Mouse (Mus musculus) midbrain, embryonic 14.5 days (tissue): ENCODE data around the gene Lgr6. TPM values are rescaled to one million over a fixed set of nuclear protein-coding genes. Genes with fewer than 3 reads are reported as not detected.

Experiments
- ATAC-seq: fragments of 200-750 bp; cut with Nextera tagmentation; 2 replicates; pipeline ENCODE4 v1.8.0; 2017; ENCODE audit warnings: moderate number of reproducible peaks, moderate library complexity; ENCODE audit not compliant: low FRiP score, low TSS enrichment
- DNase-seq: peaks from one replicate; pipeline ENCODE4 v3.0.0-alpha.2; 2015
- H3K27ac ChIP-seq: fragments of 300-500 bp; sonication (generic); replicated peaks from 2 replicates; pipeline ENCODE4 v1.5.1; 2014; ENCODE audit warnings: mild to moderate bottlenecking, low read depth, low read length, moderate library complexity
- H3K27me3 ChIP-seq: fragments of 300-500 bp; sonication (generic); 2 replicates; pipeline ENCODE4 v1.6.1; 2014; ENCODE audit warnings: low read length, control low read depth, mixed read lengths; ENCODE audit not compliant: control insufficient read depth, insufficient read depth
- H3K36me3 ChIP-seq: fragments of 300-500 bp; sonication (generic); 2 replicates; pipeline ENCODE4 v1.6.1; 2014; ENCODE audit warnings: low read length, control low read depth; ENCODE audit not compliant: control insufficient read depth, insufficient read depth
- H3K4me1 ChIP-seq: fragments of 300-500 bp; sonication (generic); 2 replicates; pipeline ENCODE4 v1.6.1; 2014; ENCODE audit warnings: mild to moderate bottlenecking, antibody characterized with exemption, low read length, control low read depth; ENCODE audit not compliant: control insufficient read depth, insufficient read depth
- H3K4me2 ChIP-seq: fragments of 300-500 bp; sonication (generic); 2 replicates; pipeline ENCODE4 v1.6.1; 2014; ENCODE audit warnings: mild to moderate bottlenecking, low read length, moderate library complexity
- H3K4me3 ChIP-seq: fragments of 300-500 bp; sonication (generic); replicated peaks from 2 replicates; pipeline ENCODE4 v1.5.1; 2014; ENCODE audit warnings: low read depth, low read length
- H3K9ac ChIP-seq: fragments of 300-500 bp; sonication (generic); replicated peaks from 2 replicates; pipeline ENCODE4 v1.6.1; 2014; ENCODE audit warnings: mild to moderate bottlenecking, low read length, moderate library complexity
- H3K9me3 ChIP-seq: fragments of 300-500 bp; sonication (generic); 2 replicates; pipeline ENCODE4 v1.6.1; 2016; ENCODE audit warnings: low read length, control low read depth, mixed read lengths; ENCODE audit not compliant: control insufficient read depth
- WGBS: fragments of 180-500 bp; shearing (Covaris S2); extraction: QIAGEN DNeasy Blood & Tissue Kit; methylation state at CpG from one replicate; pipeline ENCODE4 v1.1.7; 2014; 5-methylcytosine and 5-hydroxymethylcytosine counted together
- polyA plus RNA-seq: library from polyadenylated mRNA; unstranded; fragments of >200 nt; fragmentation: Nextera tagmentation; extraction: Ambion mirVana; gene quantifications from 2 replicates; pipeline ENCODE4 v1.2.1, GENCODE M21; 2014

Gene Lgr6
- polyA plus RNA-seq, 1 experiment from 2014 or later: 0.87 TPM

DNA sequence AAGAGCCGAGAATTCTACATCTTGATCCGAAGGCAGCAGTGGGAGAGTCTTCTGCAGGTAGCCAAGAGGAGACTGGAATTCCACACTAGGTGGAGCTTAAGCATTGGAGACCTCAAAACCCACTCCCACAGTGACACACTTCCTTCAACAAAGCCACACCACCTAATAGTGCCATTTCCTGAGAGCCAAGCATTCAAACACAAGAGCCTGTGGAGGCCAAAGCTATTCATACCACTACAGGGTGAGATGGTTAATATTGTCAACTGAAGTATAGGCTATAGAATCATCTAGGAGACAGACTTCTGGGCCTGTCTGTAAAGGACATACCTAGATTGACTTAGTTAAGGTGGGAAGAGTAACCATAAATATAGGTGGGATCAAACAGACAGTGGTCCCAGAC is 139.6 kb downstream of the Lgr6 start:
- Histone ChIP-seq H3K4me1 (0 out of 2 replicates have a peak, but pooled peaks cover 7% of the 10 kb centered on the region), H3K27me3 (peaks cover 6% of the 10 kb centered on the region; the same call in 1 of the 2 replicates), H3K27ac (no peak overlapping the region), H3K9ac (no peak overlapping the region), H3K4me3 (no peak overlapping the region), H3K9me3 (no peaks in the 10 kb centered on the region), H3K36me3 (peaks cover 7% of the 10 kb centered on the region; the same call in 1 of the 2 replicates), H3K4me2 (no peak overlapping the region)
- no peak for ATAC-seq
- WGBS: 94% methylated on average over 2 of the region's 2 CpGs
- no peak for DNase-seq

DNA sequence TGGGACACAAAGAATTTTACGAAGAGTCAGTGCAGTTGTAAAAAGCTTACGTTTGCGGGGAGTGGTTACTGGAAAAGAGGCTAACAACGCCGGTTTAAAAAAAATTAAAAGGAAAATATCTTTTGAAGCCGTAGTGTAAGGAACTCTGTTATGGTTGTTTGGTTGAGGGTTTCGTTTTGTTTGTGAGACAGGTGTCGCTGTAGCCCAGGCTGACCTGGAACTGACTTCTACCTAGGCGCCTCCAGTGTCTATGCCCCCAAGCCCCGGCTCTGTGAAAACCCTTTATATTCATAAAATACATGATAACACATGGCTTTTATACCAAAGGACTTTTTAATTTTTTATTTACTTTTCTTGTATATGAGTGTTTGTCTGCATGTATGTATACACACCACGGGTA is 142.3 kb downstream of the Lgr6 start:
- Histone ChIP-seq H3K9ac (peak overlapping the region; percentile 36), H3K36me3 (no peaks in the 10 kb centered on the region), H3K4me2 (peak overlapping the region; percentile 56), H3K4me1 (0 out of 2 replicates have a peak, but pooled peaks cover 7% of the 10 kb centered on the region), H3K4me3 (peak overlapping the region; percentile 52), H3K9me3 (no peaks in the 10 kb centered on the region), H3K27ac (no peak overlapping the region), H3K27me3 (peaks cover 6% of the 10 kb centered on the region; the same call in 1 of the 2 replicates)
- WGBS: 3% methylated on average over 11 of the region's 11 CpGs
- ATAC-seq (no peak), DNase-seq (peak; percentile 53)

DNA sequence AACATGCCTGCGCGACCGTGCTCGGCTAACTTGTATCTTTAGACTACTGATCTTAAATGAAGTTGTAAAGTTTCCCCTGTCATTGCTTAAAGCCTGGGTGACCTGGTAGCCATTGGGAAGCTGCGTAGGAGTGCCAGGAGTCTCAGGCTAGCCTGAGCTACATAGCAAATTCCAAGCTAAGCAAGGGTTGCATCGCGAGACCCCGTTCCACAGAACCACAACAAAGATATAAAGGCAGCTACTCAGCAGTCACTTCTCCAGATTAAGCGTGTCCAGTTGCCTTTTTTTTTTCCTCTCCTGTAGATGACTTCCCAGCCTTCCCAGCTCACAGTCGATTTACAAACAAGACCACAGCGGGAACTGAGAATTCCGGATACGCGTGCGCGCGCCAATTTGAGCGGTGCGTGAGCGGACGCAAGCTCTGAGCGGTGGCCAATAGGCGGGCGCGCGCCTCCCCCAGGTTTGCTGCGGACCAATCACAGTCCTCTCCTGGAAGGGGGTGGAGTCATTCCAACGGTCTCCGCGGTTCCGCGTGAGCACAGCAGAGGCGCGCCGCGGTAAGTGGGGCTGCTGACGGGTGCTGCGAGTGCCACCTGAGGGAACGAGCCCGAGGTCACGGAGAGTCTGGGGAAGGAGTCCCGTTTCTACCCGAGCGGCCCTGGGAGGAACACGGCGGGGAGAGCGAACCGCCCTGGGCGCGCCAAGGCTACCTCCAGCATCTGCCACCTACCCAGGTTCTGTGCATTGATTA is 142.8 kb downstream of the Lgr6 start, which contains the start of gene Ube2t:
Ube2t (plus strand) TSS at position 513 of the 751 bp plus-strand sequence.
- Histone ChIP-seq H3K9me3 (no peaks in the 10 kb centered on the region), H3K4me3 (peak within 1 kb of the TSS; percentile 52), H3K9ac (peak within 1 kb of the TSS; percentile 36), H3K4me1 (0 out of 2 replicates have a peak, but pooled peaks cover 7% of the 10 kb centered on the region), H3K36me3 (no peaks in the 10 kb centered on the region), H3K4me2 (peak within 1 kb of the TSS; percentile 56), H3K27me3 (peaks cover 6% of the 10 kb centered on the region; the same call in 1 of the 2 replicates), H3K27ac (no peak within 1 kb of the TSS)
- DNase-seq (peak; percentile 98), ATAC-seq (peak; percentile 99)
- WGBS: 2% methylated on average over 50 of the region's 50 CpGs

DNA sequence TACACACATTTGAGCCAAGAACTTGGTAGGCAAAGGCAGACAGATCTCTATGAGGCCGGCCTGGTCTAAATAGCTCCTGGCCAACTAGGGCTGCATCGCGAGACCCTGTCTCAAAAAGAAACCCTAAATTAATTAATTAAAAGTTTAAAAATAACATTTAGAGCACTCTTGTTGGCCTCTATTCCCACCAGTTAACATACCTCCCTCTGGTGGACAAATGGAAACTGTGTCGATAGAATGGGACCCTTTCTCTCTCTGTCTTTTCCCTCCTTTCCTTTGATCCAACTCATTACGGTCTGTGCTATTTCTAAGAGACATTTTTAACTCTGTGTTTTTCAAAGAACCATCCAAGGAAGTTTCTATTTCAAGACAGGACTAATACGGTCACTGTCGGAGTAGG is 144.4 kb downstream of the Lgr6 start:
- Histone ChIP-seq H3K4me1 (0 out of 2 replicates have a peak, but pooled peaks cover 7% of the 10 kb centered on the region), H3K4me3 (no peak overlapping the region), H3K27me3 (peaks cover 6% of the 10 kb centered on the region; the same call in 1 of the 2 replicates), H3K9ac (no peak overlapping the region), H3K36me3 (no peaks in the 10 kb centered on the region), H3K27ac (no peak overlapping the region), H3K4me2 (no peak overlapping the region), H3K9me3 (no peaks in the 10 kb centered on the region)
- no peak for ATAC-seq
- no peak for DNase-seq
- 65% methylated on average over 7 of the region's 7 CpGs for WGBS

DNA sequence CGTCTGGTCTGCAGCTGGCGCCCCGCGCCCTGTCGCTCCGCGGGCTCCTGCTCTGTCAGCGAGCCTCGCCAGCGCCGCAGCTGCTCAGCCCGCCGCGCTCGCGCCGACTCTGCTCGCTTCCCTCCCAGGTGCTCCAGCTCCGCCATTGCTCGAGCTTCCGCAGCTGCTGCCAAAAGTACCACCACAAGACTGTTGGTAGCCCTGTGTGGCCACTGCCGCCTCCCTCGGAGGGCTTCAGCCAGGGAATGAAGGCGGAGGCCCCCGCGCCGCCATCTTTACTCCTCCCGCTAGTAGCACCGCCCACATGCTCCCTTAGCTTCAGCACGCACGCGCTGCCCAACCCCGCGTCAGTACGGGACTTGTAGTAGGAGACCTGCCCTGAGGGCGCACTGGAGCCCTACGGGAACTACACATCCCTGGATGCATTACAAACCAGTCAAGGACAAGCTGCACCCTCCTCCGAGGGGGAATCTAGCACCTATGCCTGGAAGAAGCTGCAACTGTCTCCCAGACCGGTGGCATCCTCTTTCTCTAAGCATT is 149.4 kb downstream of the Lgr6 start, which contains the start of gene Ppp1r12b:
Ppp1r12b (minus strand) TSS at position 306 of the 540 bp plus-strand sequence.
- WGBS: under 1% methylated on average over 39 of the region's 39 CpGs
- peak within 1 kb of the TSS; percentile 93 for H3K27ac ChIP-seq
- peak within 1 kb of the TSS; percentile 78 for H3K4me3 ChIP-seq
- H3K4me1 ChIP-seq: peaks cover 14% of the 10 kb centered on the region
- peak within 1 kb of the TSS; percentile 78 for H3K4me2 ChIP-seq
- no peaks in the 10 kb centered on the region for H3K9me3 ChIP-seq
- no peaks in the 10 kb centered on the region for H3K27me3 ChIP-seq
- H3K9ac ChIP-seq: peak within 1 kb of the TSS; percentile 82
- ATAC-seq (peak; percentile 97), DNase-seq (peak; percentile 99)
- no peaks in the 10 kb centered on the region for H3K36me3 ChIP-seq

DNA sequence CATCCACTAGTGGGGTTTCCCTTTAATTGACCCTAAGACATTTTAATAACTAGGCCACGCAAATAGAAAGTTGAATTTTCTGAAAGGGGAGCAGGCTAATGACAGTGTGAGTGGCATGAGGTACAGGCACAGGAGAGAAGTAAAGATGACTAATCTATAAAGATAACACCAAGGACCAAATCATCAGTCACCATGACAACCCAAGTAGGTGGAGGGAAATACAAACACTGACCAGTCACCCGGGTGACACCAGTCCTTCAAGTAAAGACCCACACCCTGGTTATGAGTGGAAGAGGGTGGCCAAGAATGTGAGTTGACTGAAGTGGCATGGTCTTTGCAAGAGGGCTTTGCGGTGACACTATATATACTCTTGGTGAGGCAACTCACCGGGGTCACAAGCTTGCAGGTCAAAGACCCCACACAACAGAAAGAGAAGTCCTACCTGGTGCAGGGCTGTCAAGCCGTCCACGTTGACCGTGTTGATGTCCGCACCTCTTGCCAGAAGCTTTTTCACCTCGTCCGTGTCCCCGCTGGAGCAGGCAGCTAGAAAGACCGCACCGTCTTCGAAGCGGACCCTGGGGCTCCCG is 149.9 kb downstream of the Lgr6 start:
- 4% methylated on average over 16 of the region's 16 CpGs for WGBS
- Histone ChIP-seq H3K27me3 (no peaks in the 10 kb centered on the region), H3K36me3 (no peaks in the 10 kb centered on the region), H3K9me3 (no peaks in the 10 kb centered on the region), H3K9ac (peak overlapping the region; percentile 82), H3K4me2 (peak overlapping the region; percentile 78), H3K4me3 (peak overlapping the region; percentile 78), H3K27ac (peak overlapping the region; percentile 93), H3K4me1 (peaks cover 14% of the 10 kb centered on the region)
- no peak for DNase-seq
- peak; percentile 44 for ATAC-seq

DNA sequence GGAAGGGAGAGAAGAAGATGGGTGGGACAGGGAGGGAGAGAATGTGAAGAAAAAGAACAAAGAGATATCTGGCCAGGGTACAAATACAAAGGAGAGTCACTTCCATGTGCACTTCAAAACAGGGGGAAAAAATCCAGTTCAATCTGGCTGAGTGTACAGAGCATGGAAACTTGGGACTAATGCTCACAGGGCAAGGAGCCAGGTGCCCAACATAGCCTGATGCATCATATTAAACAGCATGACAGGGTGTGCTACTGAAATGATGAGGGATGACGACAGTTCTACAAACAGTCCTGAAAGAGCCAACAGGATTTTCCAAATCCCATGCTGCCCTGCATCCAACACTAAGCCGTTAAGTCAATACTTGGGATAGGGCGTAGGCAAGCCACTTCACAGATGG is 155.1 kb downstream of the Lgr6 start:
- no peak overlapping the region for H3K27ac ChIP-seq
- no peak overlapping the region for H3K9ac ChIP-seq
- no peaks in the 10 kb centered on the region for H3K36me3 ChIP-seq
- peaks cover 11% of the 10 kb centered on the region for H3K4me1 ChIP-seq
- WGBS: 85% methylated on average over 3 of the region's 3 CpGs
- ATAC-seq (no peak), DNase-seq (peak; percentile 8)
- H3K4me3 ChIP-seq: no peak overlapping the region
- no peaks in the 10 kb centered on the region for H3K27me3 ChIP-seq
- H3K9me3 ChIP-seq: no peaks in the 10 kb centered on the region
- no peak overlapping the region for H3K4me2 ChIP-seq

DNA sequence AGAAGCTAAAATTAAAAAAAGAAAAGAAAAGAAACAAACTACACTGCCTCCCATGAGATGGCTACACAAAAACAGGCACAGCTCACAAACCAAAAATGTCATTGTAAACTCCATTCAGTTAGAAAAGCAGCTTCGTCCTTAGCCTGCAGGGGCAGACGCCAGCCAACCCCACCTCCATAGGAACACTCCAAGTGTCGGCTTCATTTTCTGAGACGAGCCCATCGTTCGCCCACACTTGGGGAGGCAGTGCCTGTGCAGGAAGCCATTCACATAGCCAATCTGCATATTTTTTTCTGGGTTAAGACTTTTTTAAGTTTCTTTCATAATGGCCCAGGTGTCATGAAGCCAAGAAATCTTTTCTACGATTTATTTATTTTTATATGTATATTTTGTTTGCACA is 157.5 kb downstream of the Lgr6 start:
- no peaks in the 10 kb centered on the region for H3K4me1 ChIP-seq
- H3K27ac ChIP-seq: no peak overlapping the region
- no peaks in the 10 kb centered on the region for H3K36me3 ChIP-seq
- H3K4me2 ChIP-seq: no peak overlapping the region
- no peak for ATAC-seq
- H3K27me3 ChIP-seq: no peaks in the 10 kb centered on the region
- no peak for DNase-seq
- no peak overlapping the region for H3K9ac ChIP-seq
- 80% methylated on average over 7 of the region's 7 CpGs for WGBS
- H3K4me3 ChIP-seq: no peak overlapping the region
- no peaks in the 10 kb centered on the region for H3K9me3 ChIP-seq
